ENCODE assay signal across 8 mouse cellular contexts in genomic region chr4:95684522-95685080, GRCm38 (mm10).
DNase-seq lines count a peak whose midpoint lies in the region; ATAC-seq and TF ChIP-seq lines count a peak whose summit lies in the region.
"Had no signal": no experiment of that assay in that cellular context is flagged by ENCODE, and none has a peak within 500 bp of the region (broad histone marks: within the 10 kb centered on the region; RNA-seq: fewer than 3 reads in every experiment).

No protein-coding gene starts in this region.

- H3K9me3 ChIP-seq in intestine, embryonic 16.5 days (ENCODE audit: control insufficient read depth, low read length), result no peaks in the 10 kb centered on the region
- H3K9me3 ChIP-seq in midbrain, embryonic 16.5 days (replicated peaks; ENCODE audit: control insufficient read depth, low read length, poor library complexity, severe bottlenecking), result no peaks in the 10 kb centered on the region
- H3K9me3 ChIP-seq: liver, embryonic 15.5 days had no signal

- intact Hi-C loops in gastrocnemius, adult 2 months (cut with DNase I), result no loop called here

- TF ChIP-seq CTCF in gastrocnemius, adult 2 months (IDR thresholded peaks at IDR 0.05), result no peak

- no peaks in the 10 kb centered on the region for H3K4me1 ChIP-seq in intestine, embryonic 16.5 days (ENCODE audit: control insufficient read depth, insufficient read depth, low read length)
- H3K4me1 ChIP-seq in midbrain, embryonic 16.5 days (ENCODE audit: control insufficient read depth, insufficient read depth, low read length), result peaks cover 10% of the 10 kb centered on the region; the same call in 1 of the 2 replicates
- H3K4me1 ChIP-seq: liver, embryonic 15.5 days had no signal

- peak; percentile 79 for ATAC-seq in intestine, embryonic 16.5 days
- peak; percentile 89 for ATAC-seq in midbrain, embryonic 16.5 days

- H3K27me3 ChIP-seq in intestine, embryonic 16.5 days (replicated peaks; ENCODE audit: control insufficient read depth, insufficient read depth, low read length), result no peaks in the 10 kb centered on the region
- H3K27me3 ChIP-seq in midbrain, embryonic 16.5 days (ENCODE audit: control insufficient read depth, insufficient read depth, low read depth, low read length), result no peaks in the 10 kb centered on the region
- H3K27me3 ChIP-seq: liver, embryonic 15.5 days had no signal

- DNase-seq in R1 (ENCODE audit: low read depth, low spot score), result peak; percentile 99
- peak; percentile 63 for DNase-seq in embryo, embryonic 9.5 days (ENCODE audit: extremely low spot score)
- no peak for DNase-seq in urinary bladder, adult 2 months (ENCODE audit: low spot score)
- no peak for DNase-seq in spleen, postnatal 10 days (ENCODE audit: low spot score in 2 of 2)
- no peak for DNase-seq in gastrocnemius, adult 2 months

- H3K4me3 ChIP-seq in intestine, embryonic 16.5 days (ENCODE audit: low read length), result no peak overlapping the region
- H3K4me3 ChIP-seq in midbrain, embryonic 16.5 days (ENCODE audit: low read depth, low read length), result no peak overlapping the region
- H3K4me3 ChIP-seq in gastrocnemius, adult 2 months, result no peak overlapping the region
- H3K4me3 ChIP-seq: liver, embryonic 15.5 days had no signal

- H3K4me2 ChIP-seq in intestine, embryonic 16.5 days (ENCODE audit: low read depth, low read length), result no peak overlapping the region
- H3K4me2 ChIP-seq in midbrain, embryonic 16.5 days (ENCODE audit: low read length), result no peak overlapping the region
- H3K4me2 ChIP-seq: liver, embryonic 15.5 days had no signal

- no peaks in the 10 kb centered on the region for H3K36me3 ChIP-seq in intestine, embryonic 16.5 days (ENCODE audit: control insufficient read depth, insufficient read depth, low read length)
- no peaks in the 10 kb centered on the region for H3K36me3 ChIP-seq in midbrain, embryonic 16.5 days (ENCODE audit: control insufficient read depth, insufficient read depth, low read length)
- H3K36me3 ChIP-seq: liver, embryonic 15.5 days had no signal

- 40% methylated on average over 4 of the region's 4 CpGs for WGBS in intestine, embryonic 16.5 days
- WGBS in midbrain, embryonic 16.5 days, result 10% methylated on average over 4 of the region's 4 CpGs

- H3K27ac ChIP-seq in intestine, embryonic 16.5 days (ENCODE audit: low read length), result no peak overlapping the region
- peak overlapping the region; percentile 61 for H3K27ac ChIP-seq in midbrain, embryonic 16.5 days (ENCODE audit: low read length)
- H3K27ac ChIP-seq in gastrocnemius, adult 2 months, result no peak overlapping the region
- H3K27ac ChIP-seq: liver, embryonic 15.5 days had no signal

- H3K9ac ChIP-seq in intestine, embryonic 16.5 days (ENCODE audit: low read depth, low read length), result no peak overlapping the region
- H3K9ac ChIP-seq in midbrain, embryonic 16.5 days (ENCODE audit: low read depth, low read length), result no peak overlapping the region
- H3K9ac ChIP-seq: liver, embryonic 15.5 days had no signal

Comparison
In these comparisons a context has a peak if more than half of its experiments do, and no peak if none do; other contexts are left out.
1. DNase-seq: peak in R1 (single experiment) and embryo, embryonic 9.5 days (single experiment); none in urinary bladder, adult 2 months (single experiment), spleen, postnatal 10 days (0 of 2) and gastrocnemius, adult 2 months (single experiment).